Mouse (Mus musculus): ENCODE results near the gene St3gal4.

Gene St3gal4

GRCm38 (mm10) chr9:35128564-35128963 is 9.5 kb upstream of the St3gal4 start:
- DNase-seq = no peak

GRCm38 (mm10) chr9:35127561-35127960 is 8.5 kb upstream of the St3gal4 start:
- DNase-seq = no peak

- DNase-seq = peak; percentile 66
These were observed 8.1 kb upstream of the St3gal4 start for GRCm38 (mm10) chr9:35127147-35127546.

- DNase-seq = no peak
These were observed 5.5 kb upstream of the St3gal4 start for GRCm38 (mm10) chr9:35124678-35124955.

GRCm38 (mm10) chr9:35123804-35124677 is 5.0 kb upstream of the St3gal4 start:
- DNase-seq = no peak

- no peak for DNase-seq
These were observed 4.4 kb upstream of the St3gal4 start for GRCm38 (mm10) chr9:35123456-35123803.

- DNase-seq = no peak
These were observed 3.6 kb upstream of the St3gal4 start for GRCm38 (mm10) chr9:35122551-35123266.

- DNase-seq = no peak
These were observed 505 bp downstream of the St3gal4 start for GRCm38 (mm10) chr9:35118563-35118962.

- DNase-seq = peak; percentile 70
These were observed 1.4 kb downstream of the St3gal4 start for GRCm38 (mm10) chr9:35117384-35118295.

GRCm38 (mm10) chr9:35116391-35117381 is 2.4 kb downstream of the St3gal4 start:
- DNase-seq = peak; percentile 69

- DNase-seq = no peak
These were observed 3.3 kb downstream of the St3gal4 start for GRCm38 (mm10) chr9:35115804-35116203.

GRCm38 (mm10) chr9:35115299-35115698 is 3.8 kb downstream of the St3gal4 start:
- no peak for DNase-seq

GRCm38 (mm10) chr9:35114234-35114633 is 4.8 kb downstream of the St3gal4 start:
- no peak for DNase-seq

- no peak for DNase-seq
These were observed 7.0 kb downstream of the St3gal4 start for GRCm38 (mm10) chr9:35111941-35112595.

GRCm38 (mm10) chr9:35111446-35111845 is 7.6 kb downstream of the St3gal4 start:
- DNase-seq = no peak

GRCm38 (mm10) chr9:35110567-35110966 is 8.5 kb downstream of the St3gal4 start:
- DNase-seq = no peak

GRCm38 (mm10) chr9:35110051-35110450 is 9.0 kb downstream of the St3gal4 start:
- DNase-seq = no peak

- DNase-seq = no peak
These were observed 10.2 kb downstream of the St3gal4 start for GRCm38 (mm10) chr9:35108916-35109315.

- DNase-seq = no peak
These were observed 11.0 kb downstream of the St3gal4 start for GRCm38 (mm10) chr9:35108066-35108465.

- DNase-seq = no peak
These were observed 11.7 kb downstream of the St3gal4 start for GRCm38 (mm10) chr9:35107396-35107795.
